Mouse (Mus musculus) MEL (cell line): Measurements from ENCODE around the gene Adamtsl3. TPM values are rescaled to one million over a fixed set of nuclear protein-coding genes. Genes with fewer than 3 reads are reported as not detected.

Experiments used
- DNase-seq: peaks from one replicate; pipeline ENCODE4 v3.0.0; 2011; ENCODE audit warnings: low read depth, low spot score
- H3K27ac ChIP-seq: 2 replicates; pipeline ENCODE4 v1.5.1; 2012; ENCODE audit warnings: low read depth, mild to moderate bottlenecking, control low read depth, low read length, moderate library complexity; ENCODE audit not compliant: control insufficient read depth
- H3K27me3 ChIP-seq, 2 experiments: fragments of 150-350 bp in 1 of 2; sonication (generic) in 1 of 2; 2 replicates each; pipeline ENCODE4 v1.6.1; 2012; ENCODE audit warnings: low read length in 2 of 2, mild to moderate bottlenecking in 2 of 2, improper control_type of control experiment in 1 of 2, moderate library complexity in 1 of 2; ENCODE audit not compliant: insufficient read depth in 2 of 2, control insufficient read depth in 1 of 2
- H3K36me3 ChIP-seq, 2 experiments: 2 replicates each; pipeline ENCODE4 v1.6.1; 2012 to 2014; ENCODE audit warnings: low read length in 2 of 2, improper control_type of control experiment in 1 of 2, inconsistent platforms in 1 of 2, mild to moderate bottlenecking in 1 of 2; ENCODE audit not compliant: insufficient read depth in 2 of 2, control insufficient read depth in 1 of 2
- H3K4me1 ChIP-seq, 2 experiments: fragments of 150-350 bp in 1 of 2; sonication (generic) in 1 of 2; 2 replicates each; pipeline ENCODE4 v1.6.1; 2012; ENCODE audit warnings: low read length in 2 of 2, improper control_type of control experiment in 1 of 2, mild to moderate bottlenecking in 1 of 2; ENCODE audit not compliant: insufficient read depth in 2 of 2, control insufficient read depth in 1 of 2
- H3K4me3 ChIP-seq, 2 experiments: fragments of 150-350 bp in 1 of 2; sonication (generic) in 1 of 2; 2 replicates each; pipeline ENCODE4 v1.5.1; 2012; ENCODE audit warnings: low read depth in 2 of 2, low read length in 2 of 2, mild to moderate bottlenecking in 2 of 2, moderate library complexity in 2 of 2, control low read depth in 1 of 2, improper control_type of control experiment in 1 of 2; ENCODE audit not compliant: control insufficient read depth in 1 of 2, insufficient read depth in 1 of 2
- H3K79me2 ChIP-seq: 2 replicates; pipeline ENCODE4 v1.6.1; 2012; ENCODE audit warnings: mild to moderate bottlenecking, low read length, moderate library complexity; ENCODE audit not compliant: control insufficient read depth, poor library complexity, insufficient read depth
- H3K9ac ChIP-seq: 2 replicates; pipeline ENCODE4 v1.6.1; 2012; ENCODE audit warnings: low read depth, mild to moderate bottlenecking, control low read depth, low read length, moderate library complexity; ENCODE audit not compliant: control insufficient read depth, poor library complexity, severe bottlenecking
- H3K9me3 ChIP-seq: fragments of 150-350 bp; sonication (generic); replicated peaks from 2 replicates; pipeline ENCODE4 v1.6.1; 2012; ENCODE audit warnings: mild to moderate bottlenecking, low read length, improper control_type of control experiment, moderate library complexity; ENCODE audit not compliant: insufficient read depth
- BHLHE40 ChIP-seq: IDR thresholded peaks from 2 replicates; pipeline ENCODE4 v1.6.1; 2012; ENCODE audit warnings: low read depth, mild to moderate bottlenecking, inconsistent platforms, low read length, improper control_type of control experiment, borderline replicate concordance
- CTCF ChIP-seq, 3 experiments: IDR thresholded peaks in 2 of 3; conservative IDR thresholded peaks in 1 of 3; 2 replicates each; pipeline ENCODE4 v1.5.1; 2011 to 2012; ENCODE audit warnings: low read length in 3 of 3, low read depth in 2 of 3, mild to moderate bottlenecking in 2 of 3, improper control_type of control experiment in 1 of 3, inconsistent platforms in 1 of 3, mixed read lengths in 1 of 3, moderate library complexity in 1 of 3; ENCODE audit not compliant: control insufficient read depth in 1 of 3, insufficient read depth in 1 of 3, poor library complexity in 1 of 3, severe bottlenecking in 1 of 3
- HCFC1 ChIP-seq: IDR thresholded peaks from 2 replicates; pipeline ENCODE4 v1.6.1; 2012; ENCODE audit warnings: low read depth, mild to moderate bottlenecking, inconsistent platforms, low read length, improper control_type of control experiment, moderate library complexity
- KAT2A ChIP-seq: conservative IDR thresholded peaks from 2 replicates; pipeline ENCODE4 v1.6.1; 2012; ENCODE audit warnings: low read depth, low read length, improper control_type of control experiment, inconsistent platforms
- MAZ ChIP-seq: IDR thresholded peaks from 2 replicates; pipeline ENCODE4 v1.6.1; 2012; ENCODE audit warnings: low read depth, mild to moderate bottlenecking, inconsistent platforms, low read length, improper control_type of control experiment
- MEF2A ChIP-seq: IDR thresholded peaks from 2 replicates; pipeline ENCODE4 v1.6.1; 2014; ENCODE audit warnings: low read depth, mild to moderate bottlenecking, inconsistent platforms, low read length, improper control_type of control experiment; ENCODE audit not compliant: poor library complexity, insufficient replicate concordance, severe bottlenecking; ENCODE audit errors: extremely low read depth
- MXI1 ChIP-seq: IDR thresholded peaks from 2 replicates; pipeline ENCODE4 v1.6.1; 2011; ENCODE audit warnings: mild to moderate bottlenecking, low read depth, low read length, improper control_type of control experiment
- MYB ChIP-seq: IDR thresholded peaks from 2 replicates; pipeline ENCODE4 v1.6.1; 2011; ENCODE audit warnings: mild to moderate bottlenecking, low read depth, low read length, improper control_type of control experiment
- NELFE ChIP-seq: IDR thresholded peaks from 2 replicates; pipeline ENCODE4 v1.6.1; 2011; ENCODE audit warnings: low read depth, low read length, improper control_type of control experiment
- NRF1 ChIP-seq: IDR thresholded peaks from 2 replicates; pipeline ENCODE4 v1.6.1; 2014; ENCODE audit warnings: low read depth, mild to moderate bottlenecking, inconsistent platforms, low read length, improper control_type of control experiment, moderate library complexity; ENCODE audit not compliant: poor library complexity, insufficient read depth, severe bottlenecking
- POLR2A ChIP-seq, 2 experiments: IDR thresholded peaks; 2 replicates each; pipeline ENCODE4 v1.6.1; 2011 to 2012; ENCODE audit warnings: low read length in 2 of 2, mild to moderate bottlenecking in 2 of 2, control low read depth in 1 of 2, improper control_type of control experiment in 1 of 2, low read depth in 1 of 2, moderate library complexity in 1 of 2; ENCODE audit not compliant: control insufficient read depth in 1 of 2, insufficient read depth in 1 of 2, poor library complexity in 1 of 2
- RAD21 ChIP-seq: IDR thresholded peaks from 2 replicates; pipeline ENCODE4 v1.6.1; 2011; ENCODE audit warnings: mild to moderate bottlenecking, low read depth, low read length, improper control_type of control experiment
- RCOR1 ChIP-seq: IDR thresholded peaks from 2 replicates; pipeline ENCODE4 v1.6.1; 2012; ENCODE audit warnings: low read depth, mild to moderate bottlenecking, inconsistent platforms, low read length, improper control_type of control experiment
- SMC3 ChIP-seq: IDR thresholded peaks from 2 replicates; pipeline ENCODE4 v1.6.1; 2011; ENCODE audit warnings: low read depth, low read length, improper control_type of control experiment
- TBP ChIP-seq: IDR thresholded peaks from 2 replicates; pipeline ENCODE4 v1.8.0; 2011; ENCODE audit warnings: low read depth, low read length, improper control_type of control experiment
- USF1 ChIP-seq: IDR thresholded peaks from 2 replicates; pipeline ENCODE4 v1.6.1; 2014; ENCODE audit warnings: low read depth, mild to moderate bottlenecking, inconsistent platforms, low read length, improper control_type of control experiment, moderate library complexity
- USF2 ChIP-seq, 2 experiments: IDR thresholded peaks; 2 replicates each; pipeline ENCODE4 v1.6.1; 2011 to 2012; ENCODE audit warnings: improper control_type of control experiment in 2 of 2, low read length in 2 of 2, borderline replicate concordance in 1 of 2, inconsistent platforms in 1 of 2, low read depth in 1 of 2, mild to moderate bottlenecking in 1 of 2; ENCODE audit not compliant: insufficient read depth in 1 of 2
- polyA plus RNA-seq, 2 experiments: library from polyadenylated mRNA; stranded (reverse) in 1 of 2; unstranded in 1 of 2; fragments of >175 nt in 1 of 2; fragments of >200 nt in 1 of 2; gene quantifications; 2 replicates each; pipeline versions ENCODE4 v1.2.1 to v1.2.4; 2012; ENCODE audit warnings: low replicate concordance in 2 of 2, low read depth in 1 of 2; ENCODE audit not compliant: insufficient read length in 2 of 2, insufficient read depth in 1 of 2, missing spikeins in 1 of 2
- total RNA-seq: library from RNA; depleted of rRNA; stranded (reverse); fragments of 300-350 nt; gene quantifications from 2 replicates; pipeline ENCODE4 v1.2.3, GENCODE M21; 2012

Adamtsl3 gene
- total and polyA plus RNA-seq, 3 experiments = not detected

DNA sequence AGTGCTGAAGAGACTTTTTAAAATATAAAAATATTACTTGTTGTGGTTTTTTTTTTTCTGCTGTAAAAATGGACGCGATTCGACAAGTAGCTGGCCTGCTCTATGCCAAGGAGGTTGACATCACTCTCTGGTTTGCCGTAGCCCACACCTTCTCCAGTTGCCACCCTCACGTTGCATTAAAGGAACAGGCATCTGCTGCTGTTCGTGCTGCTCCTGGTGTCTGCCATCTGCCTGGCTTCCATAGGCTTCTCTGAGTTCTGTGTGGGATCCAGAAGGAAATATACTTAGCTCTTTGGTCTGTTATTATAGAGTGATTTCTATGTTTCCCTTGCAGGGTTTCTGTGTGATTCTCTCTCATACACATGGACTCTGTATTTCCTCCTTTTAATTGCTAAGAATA is 165.8 kb downstream of the Adamtsl3 start:
- no peaks in the 10 kb centered on the region for H3K79me2 ChIP-seq
- DNase-seq = no peak
- H3K27me3 ChIP-seq = no peaks in the 10 kb centered on the region
- no peak overlapping the region for H3K27ac ChIP-seq
- H3K36me3 ChIP-seq = no peaks in the 10 kb centered on the region
- no peak overlapping the region for H3K9ac ChIP-seq
- H3K4me1 ChIP-seq = no peaks in the 10 kb centered on the region
- TF ChIP-seq RCOR1 = no peak
- TF ChIP-seq MYB = no peak
- TF ChIP-seq USF1 = no peak
- no peak for TF ChIP-seq USF2 (IDR thresholded peaks at IDR 0.05; ENCODE audit: borderline replicate concordance in 1 of 2, insufficient read depth in 1 of 2, low read depth in 1 of 2, low read length in 2 of 2)
- TF ChIP-seq NELFE = no peak
- no peak for TF ChIP-seq POLR2A (IDR thresholded peaks at IDR 0.05; ENCODE audit: control insufficient read depth in 1 of 2, insufficient read depth in 1 of 2, low read depth in 1 of 2, low read length in 2 of 2, poor library complexity in 1 of 2)
- TF ChIP-seq, all 39 proteins: peak for 0
- Histone ChIP-seq H3K9me3 (no peaks in the 10 kb centered on the region), H3K4me3 (no peak overlapping the region)

DNA sequence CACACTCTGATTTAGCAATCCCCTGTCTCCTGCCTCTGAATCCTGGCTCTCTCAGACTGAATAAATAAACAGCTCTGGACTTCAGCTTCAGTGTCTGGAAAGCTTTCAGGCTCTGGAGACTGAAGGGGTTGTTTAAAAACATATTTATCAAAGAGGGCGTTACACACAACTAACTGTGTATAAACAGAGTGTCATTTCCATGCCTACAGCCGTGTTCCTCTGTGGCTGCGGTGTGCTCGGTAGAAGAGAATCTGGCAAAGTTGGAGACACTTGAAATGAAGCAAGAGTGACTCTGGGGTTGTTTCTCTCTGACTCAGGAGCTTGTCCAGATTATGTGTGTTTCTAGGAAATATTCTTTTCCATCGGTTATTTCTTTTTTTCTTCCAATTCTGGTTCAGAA is 167.0 kb downstream of the Adamtsl3 start:
- Histone ChIP-seq H3K27ac (no peak overlapping the region), H3K9me3 (no peaks in the 10 kb centered on the region), H3K27me3 (no peaks in the 10 kb centered on the region), H3K79me2 (no peaks in the 10 kb centered on the region), H3K4me3 (no peak overlapping the region), H3K36me3 (no peaks in the 10 kb centered on the region), H3K4me1 (no peaks in the 10 kb centered on the region), H3K9ac (no peak overlapping the region)
- DNase-seq = no peak
- TF ChIP-seq MEF2A (no peak), MAZ (no peak), SMC3 (no peak), MXI1 (no peak), TBP (no peak), USF2 (IDR thresholded peaks at IDR 0.05; ENCODE audit: borderline replicate concordance in 1 of 2, insufficient read depth in 1 of 2, low read depth in 1 of 2, low read length in 2 of 2) (no peak), CTCF (IDR thresholded peaks at IDR 0.05 in 2 of 3, conservative IDR thresholded peaks at IDR 0.05 in 1 of 3; ENCODE audit: control insufficient read depth in 1 of 3, insufficient read depth in 1 of 3, low read depth in 2 of 3, low read length in 3 of 3, poor library complexity in 1 of 3, severe bottlenecking in 1 of 3) (no peak), MYB (no peak), NRF1 (no peak)

GRCm38 (mm10) chr7:82504101-82504500 is 168.6 kb downstream of the Adamtsl3 start:
- TF ChIP-seq CTCF (IDR thresholded peaks at IDR 0.05 in 2 of 3, conservative IDR thresholded peaks at IDR 0.05 in 1 of 3; ENCODE audit: control insufficient read depth in 1 of 3, insufficient read depth in 1 of 3, low read depth in 2 of 3, low read length in 3 of 3, poor library complexity in 1 of 3, severe bottlenecking in 1 of 3) = peak; percentile 12 to 42 (median 36); a peak in 4 of 6 replicates
- TF ChIP-seq BHLHE40 = no peak
- no peak for TF ChIP-seq HCFC1
- no peak for TF ChIP-seq MYB
- peak; percentile 33 for TF ChIP-seq SMC3
- TF ChIP-seq KAT2A = no peak
- TF ChIP-seq RAD21 = peak; percentile 8
- TF ChIP-seq TBP = no peak
- TF ChIP-seq, all 39 proteins: peak for 3
- DNase-seq = peak; percentile 3
- H3K27ac ChIP-seq = no peak overlapping the region

More at GRCm38 (mm10) chr7:82504101-82504500, 168.6 kb downstream of the Adamtsl3 start:
- Histone ChIP-seq H3K79me2 (no peaks in the 10 kb centered on the region), H3K27me3 (no peaks in the 10 kb centered on the region), H3K4me1 (no peaks in the 10 kb centered on the region), H3K9ac (no peak overlapping the region), H3K9me3 (no peaks in the 10 kb centered on the region), H3K4me3 (no peak overlapping the region), H3K36me3 (no peaks in the 10 kb centered on the region)
